Mouse (Mus musculus): ENCODE results near the gene Copz2. TPM values are rescaled to one million over a fixed set of nuclear protein-coding genes. Genes with fewer than 3 reads are reported as not detected.

Copz2 gene
- polyA plus RNA-seq, 1 experiment from 2014 or later: 16.3 TPM

DNA sequence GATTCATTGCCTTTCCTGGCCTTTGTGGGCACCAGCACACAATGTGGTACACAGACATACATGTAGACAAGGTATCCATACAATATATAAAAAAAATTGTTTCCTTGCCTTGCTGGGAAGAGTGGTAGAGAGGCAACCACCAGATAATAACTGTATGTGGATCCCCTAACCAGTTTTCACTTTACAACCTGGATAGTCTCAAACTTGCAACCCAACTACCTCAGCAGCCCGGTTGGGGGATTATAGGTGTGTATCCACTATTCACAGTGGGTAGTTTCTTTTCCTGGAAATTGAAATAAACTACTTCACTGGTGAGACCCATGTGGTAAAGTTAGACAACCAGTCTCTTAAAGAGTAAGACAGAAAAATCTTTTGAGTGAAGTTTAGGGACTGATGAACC, 33.2 kb upstream of the Copz2 start:
- Histone ChIP-seq H3K9me3 (replicated peaks; ENCODE audit: control insufficient read depth, low read length, poor library complexity, severe bottlenecking) (no peaks in the 10 kb centered on the region), H3K9ac (ENCODE audit: low read depth, low read length) (no peak overlapping the region), H3K4me3 (ENCODE audit: low read depth, low read length) (no peak overlapping the region), H3K27ac (ENCODE audit: low read length) (no peak overlapping the region), H3K4me1 (ENCODE audit: control insufficient read depth, insufficient read depth, low read length) (no peaks in the 10 kb centered on the region), H3K27me3 (ENCODE audit: control insufficient read depth, insufficient read depth, low read depth, low read length) (no peaks in the 10 kb centered on the region), H3K36me3 (ENCODE audit: control insufficient read depth, insufficient read depth, low read length) (peaks cover 53% of the 10 kb centered on the region), H3K4me2 (ENCODE audit: low read length) (no peak overlapping the region)
- no peak for ATAC-seq
- 97% methylated on average over 1 of the region's 1 CpGs for WGBS

DNA sequence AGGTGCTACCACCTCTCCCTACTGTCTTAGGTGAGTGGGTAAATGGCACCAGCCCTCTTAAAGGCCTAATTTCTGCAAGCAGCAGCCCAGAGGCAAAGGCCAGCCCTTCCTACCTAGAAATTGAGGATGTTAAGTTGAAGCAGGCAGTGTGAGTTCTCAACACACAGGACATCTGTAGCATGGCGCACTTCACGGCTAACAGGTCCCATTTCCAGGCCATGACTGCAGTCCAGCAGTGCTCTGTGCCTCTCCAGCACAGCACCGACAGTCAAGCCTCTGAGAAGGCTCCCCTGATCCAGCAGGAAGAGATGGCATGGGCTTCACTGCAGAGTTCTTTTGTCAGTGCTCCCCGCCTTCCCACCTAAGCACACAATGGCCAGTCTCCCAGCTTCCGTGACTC, 32.7 kb upstream of the Copz2 start:
- 53% methylated on average over 5 of the region's 5 CpGs for WGBS
- Histone ChIP-seq H3K4me1 (ENCODE audit: control insufficient read depth, insufficient read depth, low read length) (no peaks in the 10 kb centered on the region), H3K4me3 (ENCODE audit: low read depth, low read length) (no peak overlapping the region), H3K27ac (ENCODE audit: low read length) (no peak overlapping the region), H3K27me3 (ENCODE audit: control insufficient read depth, insufficient read depth, low read depth, low read length) (no peaks in the 10 kb centered on the region), H3K4me2 (ENCODE audit: low read length) (no peak overlapping the region), H3K9ac (ENCODE audit: low read depth, low read length) (no peak overlapping the region), H3K36me3 (ENCODE audit: control insufficient read depth, insufficient read depth, low read length) (peaks cover 54% of the 10 kb centered on the region), H3K9me3 (replicated peaks; ENCODE audit: control insufficient read depth, low read length, poor library complexity, severe bottlenecking) (no peaks in the 10 kb centered on the region)
- no peak for ATAC-seq

DNA sequence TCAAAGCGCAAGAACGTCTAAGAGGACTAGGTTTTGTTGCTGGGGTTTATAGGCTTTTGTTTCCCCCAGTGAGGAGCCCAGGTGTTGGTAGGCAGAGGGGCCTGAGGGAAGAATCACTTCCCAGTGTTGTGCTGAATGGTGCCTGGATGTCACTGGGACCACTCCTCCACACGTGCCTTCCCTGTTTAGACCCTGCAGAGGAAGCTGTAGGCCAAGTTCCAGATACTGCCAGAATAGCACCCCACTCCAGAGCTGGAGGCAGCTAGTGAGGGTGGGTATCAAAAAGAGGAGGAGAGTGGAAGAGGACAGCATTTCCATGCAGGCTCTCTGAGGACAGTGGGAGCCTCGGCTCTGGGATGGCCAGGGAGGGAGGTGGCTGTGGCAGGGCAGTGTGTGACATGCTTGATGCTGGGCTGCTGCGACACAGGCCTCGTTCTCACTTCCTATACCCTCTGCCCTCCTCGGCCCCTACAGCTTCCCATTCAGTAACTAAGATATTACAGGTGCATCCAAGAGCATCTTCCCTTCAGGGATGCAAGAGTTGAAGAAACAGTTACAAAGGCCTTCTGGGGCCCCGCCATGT, 31.5 kb upstream of the Copz2 start:
- Histone ChIP-seq H3K4me1 (ENCODE audit: control insufficient read depth, insufficient read depth, low read length) (peaks cover 8% of the 10 kb centered on the region), H3K9ac (ENCODE audit: low read depth, low read length) (no peak overlapping the region), H3K9me3 (replicated peaks; ENCODE audit: control insufficient read depth, low read length, poor library complexity, severe bottlenecking) (no peaks in the 10 kb centered on the region), H3K4me3 (ENCODE audit: low read depth, low read length) (no peak overlapping the region), H3K36me3 (ENCODE audit: control insufficient read depth, insufficient read depth, low read length) (peaks cover 50% of the 10 kb centered on the region), H3K27me3 (ENCODE audit: control insufficient read depth, insufficient read depth, low read depth, low read length) (no peaks in the 10 kb centered on the region), H3K4me2 (ENCODE audit: low read length) (no peak overlapping the region), H3K27ac (ENCODE audit: low read length) (no peak overlapping the region)
- ATAC-seq: no peak
- 78% methylated on average over 8 of the region's 8 CpGs for WGBS

DNA sequence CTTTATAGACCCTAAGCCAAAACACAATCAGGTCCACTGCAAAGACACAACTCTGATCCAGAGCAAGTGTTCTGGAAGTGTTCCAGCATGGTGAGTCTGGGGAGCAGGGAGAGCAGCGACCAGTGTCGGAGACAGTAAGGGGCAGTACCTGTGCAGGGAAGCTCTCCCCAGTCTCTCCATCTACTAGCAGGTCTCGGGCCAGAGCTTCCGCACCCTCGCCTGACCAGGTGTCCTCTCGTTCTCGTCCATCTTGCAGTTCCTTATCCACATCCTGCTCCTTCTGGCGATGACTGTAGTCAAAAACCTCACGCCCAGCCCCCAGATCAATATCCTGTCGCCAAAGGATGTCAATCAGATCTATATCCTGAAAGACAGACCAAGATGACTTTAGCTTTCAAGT, 27.7 kb upstream of the Copz2 start:
- H3K36me3 ChIP-seq (ENCODE audit: control insufficient read depth, insufficient read depth, low read length): peaks cover 39% of the 10 kb centered on the region
- H3K27me3 ChIP-seq (ENCODE audit: control insufficient read depth, insufficient read depth, low read depth, low read length): no peaks in the 10 kb centered on the region

DNA sequence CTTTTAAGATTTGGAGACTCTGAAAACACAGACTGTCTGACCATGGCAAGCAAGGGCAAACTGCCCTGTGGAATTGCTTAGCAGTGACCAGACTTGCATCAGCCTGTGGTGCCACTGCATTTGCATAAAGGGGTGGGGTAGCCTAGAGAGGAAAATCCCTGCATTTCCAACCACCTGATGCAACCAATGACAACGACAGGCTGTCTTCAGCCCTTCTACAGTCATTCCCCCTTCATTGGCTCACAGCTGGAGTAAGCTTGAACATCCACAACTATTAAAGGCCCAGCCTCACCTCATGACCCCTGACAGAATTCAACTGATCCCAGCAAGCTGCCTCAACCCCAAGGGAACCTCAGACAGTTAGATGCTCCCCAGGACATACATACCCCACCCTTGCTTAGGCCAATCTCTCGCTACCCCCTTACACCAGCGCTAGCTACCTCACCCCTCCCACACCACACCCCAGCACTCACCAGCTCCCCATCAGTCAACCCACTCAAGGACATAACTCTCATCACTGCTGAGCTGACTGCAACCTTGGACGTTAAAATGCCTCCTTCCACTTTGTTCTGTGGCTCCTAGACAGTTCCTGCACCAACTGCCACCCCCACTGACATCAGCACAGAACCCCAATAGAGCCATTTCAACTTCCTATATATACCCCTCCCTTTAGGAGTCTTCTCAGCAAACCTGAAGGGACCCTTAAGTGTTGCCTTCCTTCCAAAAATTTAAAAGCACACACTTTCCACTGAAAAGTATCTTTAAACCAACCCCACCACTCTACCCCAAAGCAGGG, 26.8 kb upstream of the Copz2 start:
- H3K9me3 ChIP-seq (replicated peaks; ENCODE audit: control insufficient read depth, low read length, poor library complexity, severe bottlenecking): no peaks in the 10 kb centered on the region
- WGBS: 29% methylated on average over 4 of the region's 4 CpGs
- ATAC-seq: no peak
- H3K27me3 ChIP-seq (ENCODE audit: control insufficient read depth, insufficient read depth, low read depth, low read length): no peaks in the 10 kb centered on the region
- H3K9ac ChIP-seq (ENCODE audit: low read depth, low read length): peak overlapping the region; percentile 74
- peak overlapping the region; percentile 54 for H3K4me3 ChIP-seq (ENCODE audit: low read depth, low read length)
- peaks cover 39% of the 10 kb centered on the region for H3K36me3 ChIP-seq (ENCODE audit: control insufficient read depth, insufficient read depth, low read length)
- no peak overlapping the region; the same call in 1 of the 2 replicates for H3K27ac ChIP-seq (ENCODE audit: low read length)
- peaks cover 50% of the 10 kb centered on the region for H3K4me1 ChIP-seq (ENCODE audit: control insufficient read depth, insufficient read depth, low read length)
- H3K4me2 ChIP-seq (ENCODE audit: low read length): peak overlapping the region; percentile 96

More for the DNA sequence above, 27.7 kb upstream of the Copz2 start:
- no peak overlapping the region for H3K27ac ChIP-seq (ENCODE audit: low read length)
- no peak for ATAC-seq
- no peak overlapping the region for H3K4me2 ChIP-seq (ENCODE audit: low read length)
- 94% methylated on average over 10 of the region's 10 CpGs for WGBS
- no peak overlapping the region for H3K9ac ChIP-seq (ENCODE audit: low read depth, low read length)
- peaks cover 41% of the 10 kb centered on the region for H3K4me1 ChIP-seq (ENCODE audit: control insufficient read depth, insufficient read depth, low read length)
- H3K9me3 ChIP-seq (replicated peaks; ENCODE audit: control insufficient read depth, low read length, poor library complexity, severe bottlenecking): no peaks in the 10 kb centered on the region
- no peak overlapping the region for H3K4me3 ChIP-seq (ENCODE audit: low read depth, low read length)

DNA sequence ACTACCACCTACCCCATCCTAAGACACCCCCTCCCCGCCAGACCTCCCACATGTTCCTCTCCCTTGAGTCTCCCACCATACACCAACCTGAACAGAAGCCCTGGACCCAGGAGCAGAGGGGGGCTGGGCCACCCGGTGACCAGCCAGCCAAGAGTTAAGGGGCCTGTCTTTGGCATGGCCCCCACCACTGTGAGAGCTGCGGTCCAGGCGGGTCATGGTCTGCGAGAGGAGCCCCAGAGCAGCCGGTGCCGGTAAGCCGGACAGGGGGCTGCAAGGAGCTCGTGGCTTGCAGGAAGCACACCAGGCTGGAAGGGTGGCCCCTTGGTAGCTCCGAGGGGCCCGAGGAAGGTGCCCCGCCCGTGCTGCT, 26.2 kb upstream of the Copz2 start:
- H3K36me3 ChIP-seq (ENCODE audit: control insufficient read depth, insufficient read depth, low read length): peaks cover 33% of the 10 kb centered on the region
- H3K4me1 ChIP-seq (ENCODE audit: control insufficient read depth, insufficient read depth, low read length): peaks cover 55% of the 10 kb centered on the region
- peak overlapping the region; percentile 54 for H3K4me3 ChIP-seq (ENCODE audit: low read depth, low read length)
- H3K9me3 ChIP-seq (replicated peaks; ENCODE audit: control insufficient read depth, low read length, poor library complexity, severe bottlenecking): no peaks in the 10 kb centered on the region
- H3K4me2 ChIP-seq (ENCODE audit: low read length): peak overlapping the region; percentile 96
- H3K27ac ChIP-seq (ENCODE audit: low read length): peak overlapping the region; percentile 89
- H3K9ac ChIP-seq (ENCODE audit: low read depth, low read length): peak overlapping the region; percentile 74
- 4% methylated on average over 13 of the region's 13 CpGs for WGBS
- H3K27me3 ChIP-seq (ENCODE audit: control insufficient read depth, insufficient read depth, low read depth, low read length): no peaks in the 10 kb centered on the region
- peak; percentile 22; the same call in 1 of the 2 replicates for ATAC-seq

DNA sequence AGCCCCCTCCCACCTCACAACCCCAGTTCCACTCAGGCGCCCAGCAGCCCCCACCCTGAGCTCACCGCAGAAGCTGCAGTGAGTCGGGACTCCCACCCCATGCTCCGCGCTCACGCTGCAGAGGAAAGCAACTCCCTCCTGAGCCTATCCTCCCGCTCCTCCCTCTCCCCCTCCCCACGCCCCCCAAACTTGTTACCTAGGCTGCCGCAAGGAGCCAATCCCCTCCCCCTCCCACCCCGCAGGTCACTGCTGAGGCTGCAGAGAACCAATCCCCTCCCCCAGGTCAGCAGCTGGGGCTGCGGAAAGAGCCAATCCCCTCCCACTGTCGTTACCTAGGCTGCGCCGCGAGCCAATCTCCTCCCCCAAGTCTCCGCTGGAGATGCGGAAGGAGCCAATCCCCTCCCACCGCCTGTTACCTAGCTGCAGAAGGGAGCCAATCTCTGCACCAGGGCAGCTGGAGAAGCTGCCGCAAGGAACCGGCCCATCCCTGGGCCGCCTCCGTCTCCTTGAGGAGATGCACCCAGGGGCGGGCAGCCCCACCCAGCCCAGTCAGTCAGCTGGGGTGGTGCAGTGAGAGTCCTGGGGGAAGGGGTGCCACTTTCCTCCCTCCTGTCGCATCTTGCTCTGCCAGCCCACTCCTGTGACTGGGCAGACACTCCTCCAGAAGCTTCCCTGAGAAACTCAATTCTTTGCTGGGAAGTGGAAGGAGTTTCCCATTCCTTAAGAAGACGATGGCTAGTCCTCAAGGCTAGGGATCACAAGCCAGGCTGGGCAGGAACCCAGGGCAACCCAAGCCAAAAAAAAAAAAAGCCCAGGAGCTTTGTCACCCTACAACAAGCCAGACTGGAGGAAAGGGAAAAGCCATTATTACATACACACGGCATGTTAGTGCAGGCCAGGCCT, 25.5 kb upstream of the Copz2 start:
- H3K4me3 ChIP-seq (ENCODE audit: low read depth, low read length): peak overlapping the region; percentile 54
- H3K4me2 ChIP-seq (ENCODE audit: low read length): peak overlapping the region; percentile 96
- peaks cover 27% of the 10 kb centered on the region for H3K36me3 ChIP-seq (ENCODE audit: control insufficient read depth, insufficient read depth, low read length)
- ATAC-seq: peak; percentile 89
- peak overlapping the region; percentile 74 for H3K9ac ChIP-seq (ENCODE audit: low read depth, low read length)
- WGBS: under 1% methylated on average over 23 of the region's 26 CpGs
- H3K4me1 ChIP-seq (ENCODE audit: control insufficient read depth, insufficient read depth, low read length): peaks cover 60% of the 10 kb centered on the region
- peak overlapping the region; percentile 89 for H3K27ac ChIP-seq (ENCODE audit: low read length)
- H3K9me3 ChIP-seq (replicated peaks; ENCODE audit: control insufficient read depth, low read length, poor library complexity, severe bottlenecking): no peaks in the 10 kb centered on the region
- no peaks in the 10 kb centered on the region for H3K27me3 ChIP-seq (ENCODE audit: control insufficient read depth, insufficient read depth, low read depth, low read length)

DNA sequence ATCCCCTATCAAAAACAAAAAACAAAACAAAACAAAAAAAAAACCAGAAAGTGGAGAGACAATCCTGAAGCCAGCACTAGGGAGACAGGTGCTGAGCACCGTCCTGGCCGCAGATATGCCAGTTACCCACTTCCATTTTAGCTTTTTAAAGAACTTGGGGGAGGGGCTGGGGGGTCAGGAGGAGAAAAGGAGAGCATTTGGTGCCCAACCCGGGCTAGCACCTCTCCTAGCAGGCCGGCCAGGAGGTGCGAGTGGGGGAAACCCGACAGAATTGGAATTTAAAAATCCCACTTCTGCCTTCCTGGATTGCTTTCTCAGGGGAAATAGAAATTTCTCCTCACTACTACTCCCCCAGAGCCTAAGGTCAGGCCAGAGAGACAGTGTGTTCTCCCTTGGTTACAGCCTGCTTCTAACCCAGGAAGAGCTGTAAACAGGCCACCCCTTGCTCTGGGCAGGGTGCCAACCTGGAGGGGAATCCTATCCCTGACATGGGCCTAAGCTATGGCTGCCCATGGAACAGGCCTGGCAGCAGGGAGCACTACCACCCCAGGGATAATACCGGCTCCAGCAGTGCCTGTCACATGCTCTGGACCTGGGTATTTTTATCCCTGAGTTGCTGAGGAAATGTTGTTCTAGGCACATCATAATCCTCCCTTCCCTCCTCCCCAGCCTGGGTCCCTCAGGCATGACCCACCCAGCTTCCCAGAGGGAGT, 24.7 kb upstream of the Copz2 start:
- ATAC-seq: no peak
- H3K4me3 ChIP-seq (ENCODE audit: low read depth, low read length): no peak overlapping the region; the same call in 1 of the 2 replicates
- H3K9ac ChIP-seq (ENCODE audit: low read depth, low read length): peak overlapping the region; percentile 17; the same call in 1 of the 2 replicates
- H3K36me3 ChIP-seq (ENCODE audit: control insufficient read depth, insufficient read depth, low read length): peaks cover 20% of the 10 kb centered on the region
- no peaks in the 10 kb centered on the region for H3K27me3 ChIP-seq (ENCODE audit: control insufficient read depth, insufficient read depth, low read depth, low read length)
- peak overlapping the region; percentile 89 for H3K27ac ChIP-seq (ENCODE audit: low read length)
- 37% methylated on average over 7 of the region's 7 CpGs for WGBS
- H3K9me3 ChIP-seq (replicated peaks; ENCODE audit: control insufficient read depth, low read length, poor library complexity, severe bottlenecking): no peaks in the 10 kb centered on the region
- peaks cover 60% of the 10 kb centered on the region for H3K4me1 ChIP-seq (ENCODE audit: control insufficient read depth, insufficient read depth, low read length)
- H3K4me2 ChIP-seq (ENCODE audit: low read length): peak overlapping the region; percentile 96
